In genomic region chr13:119741390-119742237, GRCm38 (mm10) we compare ENCODE assay signal across 8 mouse cellular contexts. TPM values are rescaled to one million over a fixed set of nuclear protein-coding genes. Genes with fewer than 3 reads are reported as not detected.
DNase-seq lines count a peak whose midpoint lies in the region; ATAC-seq and TF ChIP-seq lines count a peak whose summit lies in the region.

No protein-coding gene starts in this region.

- no peak for ATAC-seq in kidney, embryonic 16.5 days (ENCODE audit: low FRiP score, low TSS enrichment)
- no peak; the same call in 1 of the 2 replicates for ATAC-seq in hindbrain, postnatal 0 days
- peak; percentile 33; the same call in 1 of the 2 replicates for ATAC-seq in neural tube, embryonic 11.5 days (ENCODE audit: insufficient read depth, low FRiP score, low TSS enrichment)
- no peak for ATAC-seq in erythroblast, adult 5-6 weeks (replicated peaks; ENCODE audit: low FRiP score, poor library complexity, severe bottlenecking)

- no peak overlapping the region for H3K27ac ChIP-seq in kidney, embryonic 16.5 days (ENCODE audit: low read length)
- no peak overlapping the region; the same call in 1 of the 2 replicates for H3K27ac ChIP-seq in hindbrain, postnatal 0 days
- H3K27ac ChIP-seq in neural tube, embryonic 11.5 days (ENCODE audit: low read depth, low read length) = no peak overlapping the region

- H3K4me1 ChIP-seq in kidney, embryonic 16.5 days (ENCODE audit: insufficient read depth, low read length) = peaks cover 10% of the 10 kb centered on the region
- H3K4me1 ChIP-seq in hindbrain, postnatal 0 days (ENCODE audit: insufficient read depth, low read length) = 0 out of 2 replicates have a peak, but pooled peaks cover 3% of the 10 kb centered on the region
- peaks cover 4% of the 10 kb centered on the region; the same call in 1 of the 2 replicates for H3K4me1 ChIP-seq in neural tube, embryonic 11.5 days (ENCODE audit: control insufficient read depth, insufficient read depth, low read length)

- no peaks in the 10 kb centered on the region for H3K36me3 ChIP-seq in kidney, embryonic 16.5 days (ENCODE audit: insufficient read depth, low read length)
- H3K36me3 ChIP-seq in hindbrain, postnatal 0 days (ENCODE audit: insufficient read depth, low read length) = no peaks in the 10 kb centered on the region
- no peaks in the 10 kb centered on the region for H3K36me3 ChIP-seq in neural tube, embryonic 11.5 days (ENCODE audit: control insufficient read depth, insufficient read depth, low read length)

- H3K9me3 ChIP-seq in kidney, embryonic 16.5 days (ENCODE audit: low read length) = no peaks in the 10 kb centered on the region
- H3K9me3 ChIP-seq in hindbrain, postnatal 0 days (ENCODE audit: low read length) = no peaks in the 10 kb centered on the region
- no peaks in the 10 kb centered on the region for H3K9me3 ChIP-seq in neural tube, embryonic 11.5 days (ENCODE audit: control insufficient read depth, low read length)

- 7% methylated on average over 19 of the region's 19 CpGs for WGBS in kidney, embryonic 16.5 days
- 6% methylated on average over 19 of the region's 19 CpGs for WGBS in hindbrain, postnatal 0 days
- WGBS in neural tube, embryonic 11.5 days = 4% methylated on average over 19 of the region's 19 CpGs

- peak overlapping the region; percentile 40 for H3K4me3 ChIP-seq in kidney, embryonic 16.5 days (ENCODE audit: low read length)
- H3K4me3 ChIP-seq in hindbrain, postnatal 0 days (ENCODE audit: low read length) = peak overlapping the region; percentile 24
- H3K4me3 ChIP-seq in neural tube, embryonic 11.5 days (ENCODE audit: low read depth, low read length) = 0 out of 2 replicates have a peak overlapping the region, but pooled peaks have one; percentile 6

- no peaks in the 10 kb centered on the region for H3K27me3 ChIP-seq in kidney, embryonic 16.5 days (ENCODE audit: insufficient read depth, low read length)
- H3K27me3 ChIP-seq in hindbrain, postnatal 0 days (ENCODE audit: insufficient read depth, low read length) = no peaks in the 10 kb centered on the region
- H3K27me3 ChIP-seq in neural tube, embryonic 11.5 days (ENCODE audit: control insufficient read depth, insufficient read depth, low read length) = no peaks in the 10 kb centered on the region

- peak overlapping the region; percentile 50 for H3K9ac ChIP-seq in kidney, embryonic 16.5 days (replicated peaks; ENCODE audit: low read length)
- 0 out of 2 replicates have a peak overlapping the region, but pooled peaks have one; percentile 21 for H3K9ac ChIP-seq in hindbrain, postnatal 0 days (replicated peaks; ENCODE audit: low read length)
- peak overlapping the region; percentile 27 for H3K9ac ChIP-seq in neural tube, embryonic 11.5 days (ENCODE audit: low read length)

- H3K4me2 ChIP-seq in kidney, embryonic 16.5 days (replicated peaks; ENCODE audit: low read depth, low read length) = peak overlapping the region; percentile 58
- H3K4me2 ChIP-seq in hindbrain, postnatal 0 days (ENCODE audit: low read depth, low read length) = peak overlapping the region; percentile 54
- peak overlapping the region; percentile 38 for H3K4me2 ChIP-seq in neural tube, embryonic 11.5 days (ENCODE audit: low read depth)

- DNase-seq in kidney, postnatal 14 days = no peak
- DNase-seq in embryo, embryonic 11 days = peak; percentile 63
- peak; percentile 45 for DNase-seq in hindbrain, postnatal 0 days (ENCODE audit: low spot score)
- DNase-seq in neural tube, embryonic 11.5 days (ENCODE audit: low spot score) = peak; percentile 56
- no peak for DNase-seq in urinary bladder, postnatal 4 days (ENCODE audit: low spot score in 2 of 2)
- no peak for DNase-seq in lung, postnatal 25 days (ENCODE audit: low spot score)

- TF ChIP-seq CTCF in hindbrain, postnatal 0 days (IDR thresholded peaks at IDR 0.05; ENCODE audit: low read depth) = no peak

RNA-seq across cellular contexts. Expression of gene Nim1k, which starts 14.1 kb away (rescaled TPM):
- polyA plus RNA-seq in kidney, embryonic 16.5 days (2015; fragmentation: Nextera tagmentation; extraction: Ambion mirVana) = 1.3 and 1.4 TPM in 2 replicates
- 9.8 and 10.3 TPM in 2 replicates for total RNA-seq in hindbrain, postnatal 0 days (2014; rRNA removed)
- polyA plus RNA-seq in hindbrain, postnatal 0 days (2015; fragmentation: Nextera tagmentation; extraction: Ambion mirVana) = 7.4 and 8.0 TPM in 2 replicates
- 1.3 and 1.7 TPM in 2 replicates for polyA plus RNA-seq in neural tube, embryonic 11.5 days (2014; fragmentation: Nextera tagmentation; extraction: Ambion mirVana)
- not detected in 2 replicates for total RNA-seq in erythroblast, adult 5-6 weeks (2015; ENCODE audit: low replicate concordance)
- total RNA-seq in erythroblast, adult 5-6 weeks (2017; ENCODE audit: low replicate concordance) = not detected in 2 replicates

RNA-seq across cellular contexts. Expression of gene Zfp131, which starts 49.1 kb away (rescaled TPM):
- 28.3 and 30.3 TPM in 2 replicates for polyA plus RNA-seq in kidney, embryonic 16.5 days (2015; fragmentation: Nextera tagmentation; extraction: Ambion mirVana)
- total RNA-seq in hindbrain, postnatal 0 days (2014; rRNA removed) = 21.1 and 27.7 TPM in 2 replicates
- 26.3 and 29.6 TPM in 2 replicates for polyA plus RNA-seq in hindbrain, postnatal 0 days (2015; fragmentation: Nextera tagmentation; extraction: Ambion mirVana)
- 40.6 and 42.4 TPM in 2 replicates for polyA plus RNA-seq in neural tube, embryonic 11.5 days (2014; fragmentation: Nextera tagmentation; extraction: Ambion mirVana)
- 25.6 and 32.8 TPM in 2 replicates for total RNA-seq in erythroblast, adult 5-6 weeks (2015; ENCODE audit: low replicate concordance)
- 16.3 and 28.3 TPM in 2 replicates for total RNA-seq in erythroblast, adult 5-6 weeks (2017; ENCODE audit: low replicate concordance)

RNA-seq across cellular contexts. Expression of gene Hmgcs1, which starts 51.4 kb away (rescaled TPM):
- 202 and 204 TPM in 2 replicates for polyA plus RNA-seq in kidney, embryonic 16.5 days (2015; fragmentation: Nextera tagmentation; extraction: Ambion mirVana)
- total RNA-seq in hindbrain, postnatal 0 days (2014; rRNA removed) = 230 and 254 TPM in 2 replicates
- 376 and 384 TPM in 2 replicates for polyA plus RNA-seq in hindbrain, postnatal 0 days (2015; fragmentation: Nextera tagmentation; extraction: Ambion mirVana)
- polyA plus RNA-seq in neural tube, embryonic 11.5 days (2014; fragmentation: Nextera tagmentation; extraction: Ambion mirVana) = 430 and 450 TPM in 2 replicates
- 6.5 and 11.5 TPM in 2 replicates for total RNA-seq in erythroblast, adult 5-6 weeks (2015; ENCODE audit: low replicate concordance)
- 5.1 and 7.1 TPM in 2 replicates for total RNA-seq in erythroblast, adult 5-6 weeks (2017; ENCODE audit: low replicate concordance)

Comparison
In these comparisons a context has a peak if more than half of its experiments do, and no peak if none do; other contexts are left out.
1. DNase-seq: peak in embryo, embryonic 11 days (single experiment), hindbrain, postnatal 0 days (single experiment) and neural tube, embryonic 11.5 days (single experiment); none in kidney, postnatal 14 days (single experiment), urinary bladder, postnatal 4 days (0 of 2) and lung, postnatal 25 days (single experiment).
2. Peak in every context shown above with its lines, with median percentiles within 50 percentile points of each other: H3K4me2 ChIP-seq, H3K4me3 ChIP-seq and H3K9ac ChIP-seq.